Mouse (Mus musculus) embryonic fibroblast, embryonic 13.5 days (primary cell): Measurements from ENCODE around the gene Ninj2.

Source experiments
- CTCF ChIP-seq: IDR thresholded peaks from 2 replicates; pipeline ENCODE4 v1.5.1; 2011; ENCODE audit warnings: mild to moderate bottlenecking, control low read depth, low read length, moderate library complexity, borderline replicate concordance; ENCODE audit not compliant: insufficient read depth
- POLR2A ChIP-seq: IDR thresholded peaks from 2 replicates; pipeline ENCODE4 v1.6.1; 2011; ENCODE audit warnings: low read depth, mild to moderate bottlenecking, control low read depth, low read length, moderate library complexity

- TF ChIP-seq POLR2A (no peak), CTCF (no peak)
Measured at GRCm38 (mm10) chr6:120155510-120155909, 62.4 kb downstream of the Ninj2 start.
